Mouse (Mus musculus): ENCODE data around the gene Zbtb11. TPM values are rescaled to one million over a fixed set of nuclear protein-coding genes. Genes with fewer than 3 reads are reported as not detected.
A peak's percentile ranks its signal among the peaks of the same experiment; 100 is the strongest.
"Not testable (repeated sequence)": the region's sequence is repeated elsewhere in the genome, so short reads cannot be mapped to it uniquely, and the experiment has no call there.

Gene Zbtb11
- polyA plus RNA-seq, 1 experiment from 2014 or later = 12.0 TPM

- no peak overlapping the region for H3K27ac ChIP-seq (ENCODE audit: low read length)
- H3K36me3 ChIP-seq (ENCODE audit: control insufficient read depth, insufficient read depth, low read length) = no peaks in the 10 kb centered on the region
- ATAC-seq = no peak
- no peak overlapping the region for H3K4me2 ChIP-seq (ENCODE audit: low read depth, low read length)
- H3K9ac ChIP-seq (ENCODE audit: low read depth, low read length) = no peak overlapping the region
- no peaks in the 10 kb centered on the region for H3K9me3 ChIP-seq (ENCODE audit: control insufficient read depth, low read length)
- H3K4me1 ChIP-seq (ENCODE audit: control insufficient read depth, insufficient read depth, low read length) = no peaks in the 10 kb centered on the region
- WGBS = 45% methylated on average over 7 of the region's 7 CpGs
- no peak overlapping the region for H3K4me3 ChIP-seq (ENCODE audit: low read length)
- H3K27me3 ChIP-seq (replicated peaks; ENCODE audit: control insufficient read depth, insufficient read depth, low read length) = no peaks in the 10 kb centered on the region
Measured at GRCm38 (mm10) chr16:55948963-55949362, 24.7 kb upstream of the Zbtb11 start.

DNA sequence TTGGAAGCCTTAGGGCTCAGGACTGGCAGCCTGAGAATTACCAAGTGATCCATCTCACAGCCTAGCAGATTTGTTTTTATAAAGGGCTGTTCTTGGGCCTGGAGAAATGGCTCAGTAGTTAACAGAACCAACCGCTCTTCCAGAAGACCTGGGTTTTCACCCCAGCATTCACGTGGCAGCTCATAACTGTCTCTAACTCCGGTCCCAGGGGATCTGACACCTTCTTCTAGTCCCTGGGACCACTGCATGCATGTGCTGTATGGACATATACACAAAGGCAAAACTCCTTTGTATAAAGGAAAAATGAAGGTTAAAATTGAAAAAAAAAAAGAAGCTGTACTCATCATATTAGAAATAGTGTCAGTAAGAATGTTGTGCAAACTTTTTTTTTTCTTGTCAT lies 23.2 kb upstream of the Zbtb11 start:
- H3K4me1 ChIP-seq (ENCODE audit: control insufficient read depth, insufficient read depth, low read length) = no peaks in the 10 kb centered on the region
- no peaks in the 10 kb centered on the region for H3K27me3 ChIP-seq (replicated peaks; ENCODE audit: control insufficient read depth, insufficient read depth, low read length)
- H3K27ac ChIP-seq (ENCODE audit: low read length) = no peak overlapping the region
- H3K36me3 ChIP-seq (ENCODE audit: control insufficient read depth, insufficient read depth, low read length) = no peaks in the 10 kb centered on the region
- no peak for ATAC-seq
- no peak overlapping the region for H3K4me3 ChIP-seq (ENCODE audit: low read length)
- no peak overlapping the region for H3K9ac ChIP-seq (ENCODE audit: low read depth, low read length)
- H3K9me3 ChIP-seq (ENCODE audit: control insufficient read depth, low read length) = no peaks in the 10 kb centered on the region
- no peak overlapping the region for H3K4me2 ChIP-seq (ENCODE audit: low read depth, low read length)
- 68% methylated on average over 3 of the region's 3 CpGs for WGBS

DNA sequence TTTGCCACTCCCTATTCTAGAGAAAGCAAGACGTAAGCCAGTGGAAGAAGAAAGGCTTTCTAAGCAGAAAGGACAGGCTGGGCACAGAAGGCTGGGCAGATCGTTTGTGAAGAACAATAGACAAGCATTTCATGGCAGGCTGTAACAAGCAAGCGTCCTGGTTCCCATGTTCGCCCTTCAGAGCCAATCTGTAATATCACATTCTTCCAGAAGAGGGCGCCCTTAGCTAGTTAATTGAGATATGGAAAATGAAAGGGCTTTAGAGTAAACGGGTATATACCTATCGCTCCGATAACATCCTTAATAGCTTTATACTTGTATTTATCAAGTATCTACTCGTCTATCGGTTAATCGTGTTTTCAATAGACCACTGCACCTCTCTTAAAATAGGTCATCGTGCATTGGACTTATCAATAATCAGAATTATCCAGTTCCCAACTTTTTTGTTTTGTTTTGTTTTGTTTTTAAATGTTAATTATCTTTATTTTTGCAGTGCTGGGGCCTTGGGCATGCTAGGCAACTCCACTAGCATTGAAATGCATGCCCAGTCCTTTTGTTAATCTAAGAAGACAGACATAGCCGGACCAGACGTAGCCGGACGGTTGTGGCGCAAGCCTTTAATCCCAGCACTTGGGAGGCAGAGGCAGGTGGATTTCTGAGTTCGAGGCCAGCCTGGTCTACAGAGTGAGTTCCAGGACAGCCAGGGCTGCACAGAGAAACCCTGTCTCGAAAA lies 22.6 kb upstream of the Zbtb11 start:
- H3K4me3 ChIP-seq (ENCODE audit: low read length) = no peak overlapping the region
- ATAC-seq = peak; percentile 76; the same call in 1 of the 2 replicates
- 0 out of 2 replicates have a peak overlapping the region, but pooled peaks have one; percentile 9 for H3K4me2 ChIP-seq (ENCODE audit: low read depth, low read length)
- WGBS = 42% methylated on average over 19 of the region's 19 CpGs
- H3K27me3 ChIP-seq (replicated peaks; ENCODE audit: control insufficient read depth, insufficient read depth, low read length) = no peaks in the 10 kb centered on the region
- H3K36me3 ChIP-seq (ENCODE audit: control insufficient read depth, insufficient read depth, low read length) = no peaks in the 10 kb centered on the region
- H3K9me3 ChIP-seq (ENCODE audit: control insufficient read depth, low read length) = no peaks in the 10 kb centered on the region
- no peaks in the 10 kb centered on the region for H3K4me1 ChIP-seq (ENCODE audit: control insufficient read depth, insufficient read depth, low read length)
- 0 out of 2 replicates have a peak overlapping the region, but pooled peaks have one; percentile 33 for H3K9ac ChIP-seq (ENCODE audit: low read depth, low read length)
- no peak overlapping the region for H3K27ac ChIP-seq (ENCODE audit: low read length)

- H3K9me3 ChIP-seq (ENCODE audit: control insufficient read depth, low read length) = no peaks in the 10 kb centered on the region
- no peaks in the 10 kb centered on the region for H3K27me3 ChIP-seq (replicated peaks; ENCODE audit: control insufficient read depth, insufficient read depth, low read length)
- H3K9ac ChIP-seq (ENCODE audit: low read depth, low read length) = no peak overlapping the region
- H3K4me2 ChIP-seq (ENCODE audit: low read depth, low read length) = no peak overlapping the region
- no peak overlapping the region for H3K27ac ChIP-seq (ENCODE audit: low read length)
- H3K4me1 ChIP-seq (ENCODE audit: control insufficient read depth, insufficient read depth, low read length) = no peaks in the 10 kb centered on the region
- ATAC-seq = no peak
- no peak overlapping the region for H3K4me3 ChIP-seq (ENCODE audit: low read length)
- 74% methylated on average over 7 of the region's 7 CpGs for WGBS
- H3K36me3 ChIP-seq (ENCODE audit: control insufficient read depth, insufficient read depth, low read length) = no peaks in the 10 kb centered on the region
Measured at GRCm38 (mm10) chr16:55951679-55952327, 21.9 kb upstream of the Zbtb11 start.

DNA sequence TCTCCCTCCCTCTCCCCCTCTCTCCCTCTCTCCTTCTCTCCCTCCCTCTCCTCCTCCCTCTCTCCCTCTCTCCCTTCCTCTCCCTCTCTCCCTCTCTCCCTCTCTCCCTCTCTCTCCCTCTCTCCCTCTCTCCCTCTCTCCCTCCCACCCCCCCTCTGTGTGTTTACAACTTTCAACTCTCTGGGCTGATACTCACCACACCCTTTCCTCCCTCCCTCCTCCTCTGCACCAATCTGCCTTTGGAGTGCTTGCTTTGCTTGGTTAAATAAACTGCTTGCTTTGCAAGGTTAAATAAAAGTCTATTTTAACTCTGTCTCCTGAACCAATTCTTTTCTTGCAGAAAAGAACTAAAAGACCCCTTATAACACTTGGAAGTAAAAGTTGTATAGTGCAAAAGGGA lies 20.9 kb upstream of the Zbtb11 start:
- ATAC-seq = no peak
- Histone ChIP-seq H3K27me3 (replicated peaks; ENCODE audit: control insufficient read depth, insufficient read depth, low read length) (no peaks in the 10 kb centered on the region), H3K9me3 (ENCODE audit: control insufficient read depth, low read length) (no peaks in the 10 kb centered on the region), H3K36me3 (ENCODE audit: control insufficient read depth, insufficient read depth, low read length) (no peaks in the 10 kb centered on the region), H3K27ac (ENCODE audit: low read length) (no peak overlapping the region), H3K4me2 (ENCODE audit: low read depth, low read length) (no peak overlapping the region), H3K9ac (ENCODE audit: low read depth, low read length) (no peak overlapping the region), H3K4me1 (ENCODE audit: control insufficient read depth, insufficient read depth, low read length) (no peaks in the 10 kb centered on the region), H3K4me3 (ENCODE audit: low read length) (no peak overlapping the region)

- not testable (repeated sequence) for H3K9me3 ChIP-seq (ENCODE audit: control insufficient read depth, low read length); H3K27ac ChIP-seq (ENCODE audit: low read length); H3K4me1 ChIP-seq (ENCODE audit: control insufficient read depth, insufficient read depth, low read length); ATAC-seq; H3K4me3 ChIP-seq (ENCODE audit: low read length); H3K4me2 ChIP-seq (ENCODE audit: low read depth, low read length); H3K36me3 ChIP-seq (ENCODE audit: control insufficient read depth, insufficient read depth, low read length); H3K27me3 ChIP-seq (replicated peaks; ENCODE audit: control insufficient read depth, insufficient read depth, low read length); H3K9ac ChIP-seq (ENCODE audit: low read depth, low read length)
- WGBS = 89% methylated on average over 9 of the region's 9 CpGs
Measured at GRCm38 (mm10) chr16:55954196-55954595, 19.5 kb upstream of the Zbtb11 start.

GRCm38 (mm10) chr16:55963068-55963467 lies 10.6 kb upstream of the Zbtb11 start:
- ATAC-seq; H3K4me1 ChIP-seq (ENCODE audit: control insufficient read depth, insufficient read depth, low read length); H3K9me3 ChIP-seq (ENCODE audit: control insufficient read depth, low read length); H3K36me3 ChIP-seq (ENCODE audit: control insufficient read depth, insufficient read depth, low read length); H3K27ac ChIP-seq (ENCODE audit: low read length); H3K4me3 ChIP-seq (ENCODE audit: low read length); H3K4me2 ChIP-seq (ENCODE audit: low read depth, low read length); H3K27me3 ChIP-seq (replicated peaks; ENCODE audit: control insufficient read depth, insufficient read depth, low read length); H3K9ac ChIP-seq (ENCODE audit: low read depth, low read length): not testable (repeated sequence)
- 88% methylated on average over 6 of the region's 11 CpGs for WGBS

GRCm38 (mm10) chr16:55964126-55964949 lies 9.3 kb upstream of the Zbtb11 start:
- H3K27me3 ChIP-seq (replicated peaks; ENCODE audit: control insufficient read depth, insufficient read depth, low read length) = no peaks in the 10 kb centered on the region
- peaks cover 4% of the 10 kb centered on the region for H3K4me1 ChIP-seq (ENCODE audit: control insufficient read depth, insufficient read depth, low read length)
- 60% methylated on average over 4 of the region's 4 CpGs for WGBS
- H3K4me3 ChIP-seq (ENCODE audit: low read length) = no peak overlapping the region
- H3K9ac ChIP-seq (ENCODE audit: low read depth, low read length) = no peak overlapping the region
- no peaks in the 10 kb centered on the region for H3K36me3 ChIP-seq (ENCODE audit: control insufficient read depth, insufficient read depth, low read length)
- H3K27ac ChIP-seq (ENCODE audit: low read length) = no peak overlapping the region
- ATAC-seq = no peak
- H3K4me2 ChIP-seq (ENCODE audit: low read depth, low read length) = no peak overlapping the region
- no peaks in the 10 kb centered on the region for H3K9me3 ChIP-seq (ENCODE audit: control insufficient read depth, low read length)

GRCm38 (mm10) chr16:55966212-55966871 lies 7.3 kb upstream of the Zbtb11 start, which contains the start of gene Rpl24:
Gene Rpl24 (plus strand): TSS chr16:55966275.
- peak within 1 kb of the TSS; percentile 72 for H3K27ac ChIP-seq (ENCODE audit: low read length)
- ATAC-seq = peak; percentile 95
- H3K9me3 ChIP-seq (ENCODE audit: control insufficient read depth, low read length) = no peaks in the 10 kb centered on the region
- H3K4me1 ChIP-seq (ENCODE audit: control insufficient read depth, insufficient read depth, low read length) = peaks cover 4% of the 10 kb centered on the region
- H3K9ac ChIP-seq (ENCODE audit: low read depth, low read length) = peak within 1 kb of the TSS; percentile 83
- peaks cover 6% of the 10 kb centered on the region for H3K36me3 ChIP-seq (ENCODE audit: control insufficient read depth, insufficient read depth, low read length)
- WGBS = under 1% methylated on average over 42 of the region's 42 CpGs
- peak within 1 kb of the TSS; percentile 93 for H3K4me2 ChIP-seq (ENCODE audit: low read depth, low read length)
- H3K4me3 ChIP-seq (ENCODE audit: low read length) = peak within 1 kb of the TSS; percentile 70
- no peaks in the 10 kb centered on the region for H3K27me3 ChIP-seq (replicated peaks; ENCODE audit: control insufficient read depth, insufficient read depth, low read length)
